Mouse (Mus musculus): ENCODE data around the gene Gm36028. TPM values are rescaled to one million over a fixed set of nuclear protein-coding genes. Genes with fewer than 3 reads are reported as not detected.

The Gm36028 gene
- polyA plus RNA-seq, 1 experiment from 2014 or later, result 0.26 TPM

- ATAC-seq (ENCODE audit: low FRiP score), result no peak
- WGBS, result 73% methylated on average over 8 of the region's 8 CpGs
Measured at GRCm38 (mm10) chr16:37855583-37855982, 5.4 kb downstream of the Gm36028 start.

GRCm38 (mm10) chr16:37854593-37854992, 6.4 kb downstream of the Gm36028 start:
- no peaks in the 10 kb centered on the region for H3K4me1 ChIP-seq
- no peaks in the 10 kb centered on the region for H3K27me3 ChIP-seq
- no peak overlapping the region for H3K4me2 ChIP-seq (replicated peaks)
- H3K36me3 ChIP-seq, result no peaks in the 10 kb centered on the region
- H3K9me3 ChIP-seq (replicated peaks), result no peaks in the 10 kb centered on the region
- WGBS, result 63% methylated on average over 5 of the region's 5 CpGs
- H3K9ac ChIP-seq, result no peak overlapping the region
- no peak overlapping the region for H3K4me3 ChIP-seq
- no peak for ATAC-seq (ENCODE audit: low FRiP score)
- H3K27ac ChIP-seq, result no peak overlapping the region

More at GRCm38 (mm10) chr16:37855583-37855982, 5.4 kb downstream of the Gm36028 start:
- Histone ChIP-seq H3K4me1 (no peaks in the 10 kb centered on the region), H3K4me3 (no peak overlapping the region), H3K4me2 (replicated peaks) (no peak overlapping the region), H3K9ac (no peak overlapping the region), H3K36me3 (no peaks in the 10 kb centered on the region), H3K27me3 (no peaks in the 10 kb centered on the region), H3K9me3 (replicated peaks) (no peaks in the 10 kb centered on the region), H3K27ac (no peak overlapping the region)

GRCm38 (mm10) chr16:37854054-37854453, 6.9 kb downstream of the Gm36028 start:
- Histone ChIP-seq H3K4me2 (replicated peaks) (no peak overlapping the region), H3K9me3 (replicated peaks) (no peaks in the 10 kb centered on the region), H3K36me3 (no peaks in the 10 kb centered on the region), H3K27ac (0 out of 2 replicates have a peak overlapping the region, but pooled peaks have one; percentile 13), H3K4me3 (no peak overlapping the region), H3K4me1 (no peaks in the 10 kb centered on the region), H3K9ac (no peak overlapping the region), H3K27me3 (no peaks in the 10 kb centered on the region)
- whole genome bisulfite sequencing, result 70% methylated on average over 14 of the region's 14 CpGs
- ATAC-seq (ENCODE audit: low FRiP score), result no peak

GRCm38 (mm10) chr16:37853279-37853678, 7.7 kb downstream of the Gm36028 start:
- Histone ChIP-seq H3K4me3 (no peak overlapping the region), H3K27ac (no peak overlapping the region), H3K9me3 (replicated peaks) (no peaks in the 10 kb centered on the region), H3K36me3 (no peaks in the 10 kb centered on the region), H3K9ac (no peak overlapping the region), H3K4me1 (no peaks in the 10 kb centered on the region), H3K4me2 (replicated peaks) (no peak overlapping the region), H3K27me3 (no peaks in the 10 kb centered on the region)
- no peak for ATAC-seq (ENCODE audit: low FRiP score)
- 63% methylated on average over 9 of the region's 9 CpGs for WGBS

DNA sequence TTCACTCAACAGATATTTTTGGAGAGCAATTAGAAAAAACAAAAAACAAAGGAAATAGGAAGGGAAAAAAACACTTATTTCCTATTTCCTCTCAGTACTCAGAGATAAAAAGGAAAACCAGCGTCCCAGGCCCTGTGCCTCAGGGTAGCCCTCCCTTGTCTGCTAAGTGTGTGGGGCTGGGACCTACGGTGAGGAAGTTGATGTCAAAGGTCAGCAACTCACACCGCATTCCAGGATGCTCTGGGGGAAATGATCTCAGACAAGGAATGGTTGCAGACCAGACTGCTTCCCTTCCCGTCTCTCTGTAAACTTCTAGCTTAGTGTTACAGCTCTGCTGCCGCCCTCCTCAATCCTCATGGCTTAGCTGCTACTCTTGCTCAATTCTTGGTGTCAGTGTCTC, 9.6 kb downstream of the Gm36028 start:
- 34% methylated on average over 5 of the region's 5 CpGs for WGBS
- Histone ChIP-seq H3K9me3 (replicated peaks) (no peaks in the 10 kb centered on the region), H3K4me3 (no peak overlapping the region), H3K27ac (peak overlapping the region; percentile 23; the same call in 1 of the 2 replicates), H3K9ac (no peak overlapping the region), H3K36me3 (no peaks in the 10 kb centered on the region), H3K4me1 (no peaks in the 10 kb centered on the region), H3K4me2 (replicated peaks) (no peak overlapping the region), H3K27me3 (no peaks in the 10 kb centered on the region)
- no peak for ATAC-seq (ENCODE audit: low FRiP score)

DNA sequence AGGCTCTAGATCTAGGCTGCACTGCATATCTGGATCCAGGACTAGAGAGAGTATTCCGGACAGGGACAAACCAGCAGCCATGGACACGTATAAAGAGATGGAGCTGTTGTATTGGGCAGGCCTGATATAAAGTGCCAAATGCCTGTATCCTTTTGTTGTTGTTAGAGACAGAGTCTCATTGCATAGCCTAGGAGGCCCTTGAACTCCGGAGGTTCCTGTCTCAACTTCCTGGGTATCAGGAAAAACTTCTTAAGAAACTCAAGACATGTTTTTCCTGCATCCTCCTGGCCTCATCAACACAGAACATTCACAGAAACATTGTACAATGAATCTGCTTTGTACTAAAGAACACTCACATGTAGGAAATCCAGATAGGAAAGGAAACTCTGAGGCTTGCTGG, 13.9 kb downstream of the Gm36028 start:
- no peak overlapping the region for H3K9ac ChIP-seq
- WGBS, result 86% methylated on average over 3 of the region's 3 CpGs

GRCm38 (mm10) chr16:37845202-37845925, 15.6 kb downstream of the Gm36028 start:
- no peak for ATAC-seq (ENCODE audit: low FRiP score)
- Histone ChIP-seq H3K4me2 (replicated peaks) (no peak overlapping the region), H3K9me3 (replicated peaks) (no peaks in the 10 kb centered on the region), H3K4me3 (no peak overlapping the region), H3K4me1 (no peaks in the 10 kb centered on the region), H3K27me3 (no peaks in the 10 kb centered on the region), H3K9ac (no peak overlapping the region), H3K27ac (no peak overlapping the region), H3K36me3 (no peaks in the 10 kb centered on the region)
- 79% methylated on average over 7 of the region's 7 CpGs for WGBS

More for the DNA sequence above, 13.9 kb downstream of the Gm36028 start:
- H3K27ac ChIP-seq, result no peak overlapping the region
- H3K4me3 ChIP-seq, result no peak overlapping the region
- H3K36me3 ChIP-seq, result no peaks in the 10 kb centered on the region
- no peak for ATAC-seq (ENCODE audit: low FRiP score)
- H3K4me1 ChIP-seq, result no peaks in the 10 kb centered on the region
- H3K4me2 ChIP-seq (replicated peaks), result no peak overlapping the region
- no peaks in the 10 kb centered on the region for H3K27me3 ChIP-seq
- no peaks in the 10 kb centered on the region for H3K9me3 ChIP-seq (replicated peaks)

GRCm38 (mm10) chr16:37843740-37844139, 17.2 kb downstream of the Gm36028 start:
- Histone ChIP-seq H3K36me3 (no peaks in the 10 kb centered on the region), H3K27ac (no peak overlapping the region), H3K4me3 (no peak overlapping the region), H3K4me2 (replicated peaks) (no peak overlapping the region), H3K27me3 (no peaks in the 10 kb centered on the region), H3K4me1 (no peaks in the 10 kb centered on the region), H3K9me3 (replicated peaks) (no peaks in the 10 kb centered on the region), H3K9ac (no peak overlapping the region)
- whole genome bisulfite sequencing, result 88% methylated on average over 12 of the region's 12 CpGs
- no peak for ATAC-seq (ENCODE audit: low FRiP score)

DNA sequence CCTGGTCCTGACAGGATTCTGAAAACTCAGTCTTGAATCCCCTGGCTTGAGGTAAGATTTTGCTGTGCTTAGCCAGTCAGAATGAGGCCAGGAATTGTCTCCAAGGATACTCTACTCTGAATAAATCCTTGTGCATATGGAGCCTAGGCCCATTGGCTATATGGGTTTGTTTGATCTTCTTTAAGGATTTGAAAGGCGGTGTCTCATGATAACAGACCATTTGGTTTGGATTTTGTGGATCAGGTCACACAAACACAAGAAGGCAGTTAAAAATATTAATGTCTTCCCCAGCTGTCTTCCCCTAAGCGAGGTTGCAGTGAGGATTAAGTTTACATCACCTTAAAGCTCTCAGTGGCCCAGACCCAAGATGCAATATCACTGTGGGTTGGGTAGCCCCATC, 18.5 kb downstream of the Gm36028 start:
- no peaks in the 10 kb centered on the region for H3K36me3 ChIP-seq
- H3K4me2 ChIP-seq (replicated peaks), result no peak overlapping the region
- no peak overlapping the region for H3K9ac ChIP-seq
- H3K4me1 ChIP-seq, result no peaks in the 10 kb centered on the region
- H3K4me3 ChIP-seq, result no peak overlapping the region
- no peaks in the 10 kb centered on the region for H3K27me3 ChIP-seq
- WGBS, result 88% methylated on average over 2 of the region's 2 CpGs
- H3K27ac ChIP-seq, result no peak overlapping the region
- no peaks in the 10 kb centered on the region for H3K9me3 ChIP-seq (replicated peaks)
- no peak for ATAC-seq (ENCODE audit: low FRiP score)

DNA sequence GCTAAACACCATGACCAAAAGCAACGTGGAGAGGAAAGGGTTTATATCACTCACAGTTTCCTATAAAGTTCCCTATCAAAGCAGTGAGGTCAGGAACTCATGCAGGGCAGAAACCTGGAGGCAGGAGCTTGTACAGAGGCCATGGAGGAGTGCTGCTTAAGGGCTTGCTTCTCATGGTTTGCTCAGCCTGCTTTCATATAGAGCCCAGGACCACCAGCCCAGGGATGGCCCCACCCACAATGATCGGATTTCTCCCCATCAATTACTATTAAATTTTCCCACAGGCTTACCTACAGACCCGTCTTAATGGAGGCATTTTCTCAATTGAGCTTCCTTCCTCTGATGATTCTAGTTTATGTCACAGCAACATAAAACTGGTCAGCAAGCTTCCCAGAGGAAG, 23.4 kb downstream of the Gm36028 start:
- no peak overlapping the region for H3K9ac ChIP-seq
- no peak overlapping the region for H3K4me3 ChIP-seq
- no peak overlapping the region for H3K4me2 ChIP-seq (replicated peaks)
- no peaks in the 10 kb centered on the region for H3K4me1 ChIP-seq
- H3K27me3 ChIP-seq, result no peaks in the 10 kb centered on the region
- H3K36me3 ChIP-seq, result peaks cover 17% of the 10 kb centered on the region
- H3K27ac ChIP-seq, result no peak overlapping the region
- H3K9me3 ChIP-seq (replicated peaks), result no peaks in the 10 kb centered on the region
- WGBS, result 81% methylated on average over 3 of the region's 3 CpGs
- no peak for ATAC-seq (ENCODE audit: low FRiP score)

- 82% methylated on average over 7 of the region's 7 CpGs for WGBS
- Histone ChIP-seq H3K4me2 (replicated peaks) (no peak overlapping the region), H3K4me1 (no peaks in the 10 kb centered on the region), H3K36me3 (peaks cover 56% of the 10 kb centered on the region), H3K27ac (no peak overlapping the region), H3K27me3 (no peaks in the 10 kb centered on the region), H3K4me3 (no peak overlapping the region), H3K9ac (no peak overlapping the region), H3K9me3 (replicated peaks) (no peaks in the 10 kb centered on the region)
- no peak for ATAC-seq (ENCODE audit: low FRiP score)
Measured at GRCm38 (mm10) chr16:37831041-37831440, 29.9 kb downstream of the Gm36028 start.

DNA sequence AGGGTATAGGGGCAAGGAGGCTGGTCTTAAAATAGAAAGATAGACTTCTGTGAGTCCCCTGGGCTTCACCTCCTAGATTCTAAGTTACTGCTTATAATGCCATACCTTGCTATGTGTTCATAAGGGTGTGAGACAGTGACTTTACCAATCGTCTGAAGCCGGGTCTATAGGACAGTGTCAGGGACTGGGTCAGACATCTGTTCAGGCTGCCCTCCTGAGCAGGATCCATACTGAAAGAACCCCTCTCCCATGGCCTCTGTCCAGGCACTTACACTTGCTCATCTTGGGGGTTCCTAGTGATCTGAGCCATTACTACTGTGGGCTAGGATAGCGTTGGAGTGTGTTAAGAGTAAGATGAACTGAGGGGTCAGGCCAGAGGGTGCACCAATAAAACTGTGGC, 34.7 kb downstream of the Gm36028 start:
- Histone ChIP-seq H3K9me3 (replicated peaks) (no peaks in the 10 kb centered on the region), H3K27ac (no peak overlapping the region), H3K4me3 (no peak overlapping the region), H3K4me2 (replicated peaks) (no peak overlapping the region), H3K9ac (no peak overlapping the region), H3K36me3 (peaks cover 76% of the 10 kb centered on the region), H3K4me1 (no peaks in the 10 kb centered on the region), H3K27me3 (no peaks in the 10 kb centered on the region)
- 93% methylated on average over 3 of the region's 3 CpGs for WGBS
- ATAC-seq (ENCODE audit: low FRiP score), result no peak

DNA sequence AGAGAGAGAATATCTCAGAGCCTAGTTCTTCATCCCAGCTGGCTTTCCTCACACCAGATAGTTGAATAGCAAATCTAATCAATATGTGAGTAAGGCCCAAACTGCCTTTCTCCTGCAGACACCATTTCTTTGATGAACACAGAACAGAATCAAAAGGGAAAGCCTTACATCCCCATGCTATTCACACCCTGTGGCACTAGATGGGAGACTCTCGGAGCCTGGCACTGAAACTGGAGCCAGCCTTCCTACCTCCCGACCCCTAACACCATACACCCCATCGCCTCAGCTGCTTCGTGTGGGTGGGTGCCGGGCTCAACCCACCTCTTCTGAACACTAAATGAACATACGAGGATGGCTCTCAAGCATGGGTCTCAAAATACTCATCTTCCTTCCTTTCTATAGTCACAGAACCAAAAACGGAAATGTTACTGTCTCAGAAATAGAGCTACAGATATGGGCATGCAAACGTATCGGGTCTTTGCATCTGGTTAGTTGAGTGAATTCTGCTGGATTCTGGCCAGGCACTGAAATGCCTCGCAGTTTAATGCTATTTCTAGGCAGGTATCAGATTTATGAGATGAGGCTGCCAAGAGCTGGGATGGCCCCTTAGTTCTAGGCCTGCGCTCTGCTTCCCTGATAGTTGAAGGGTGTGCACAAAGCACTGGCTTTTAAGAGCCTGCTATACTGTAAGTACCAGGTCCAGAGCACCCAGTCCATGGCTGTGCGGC, 36.0 kb downstream of the Gm36028 start:
- no peak overlapping the region for H3K4me2 ChIP-seq (replicated peaks)
- no peaks in the 10 kb centered on the region for H3K27me3 ChIP-seq
- ATAC-seq (ENCODE audit: low FRiP score), result no peak
- H3K9ac ChIP-seq, result no peak overlapping the region
- no peaks in the 10 kb centered on the region for H3K9me3 ChIP-seq (replicated peaks)
- H3K4me1 ChIP-seq, result no peaks in the 10 kb centered on the region
- H3K36me3 ChIP-seq, result peaks cover 73% of the 10 kb centered on the region
- 93% methylated on average over 12 of the region's 12 CpGs for WGBS
- no peak overlapping the region for H3K27ac ChIP-seq
- H3K4me3 ChIP-seq, result no peak overlapping the region

Data from hindbrain, embryonic 12.5 days (tissue).